Mouse (Mus musculus): Measurements from ENCODE around the gene Pycard.

GRCm38 (mm10) chr7:128000068-128000950 lies 6.6 kb upstream of the Pycard start:
- TF ChIP-seq CTCF (IDR thresholded peaks at IDR 0.05; ENCODE audit: low read depth, low read length) (no peak), TAL1 (conservative IDR thresholded peaks at IDR 0.05; ENCODE audit: low read depth, low read length) (no peak), GATA1 (IDR thresholded peaks at IDR 0.05; ENCODE audit: borderline replicate concordance, low read length) (no peak)
